Mouse (Mus musculus) spleen, postnatal 4 days (tissue): ENCODE measurements around the gene Hspb7.
A peak's percentile ranks its signal among the peaks of the same experiment; 100 is the strongest.

Experiments
- DNase-seq, 2 experiments: peaks; one replicate each; pipeline ENCODE4 v3.0.0; 2022; ENCODE audit warnings: low spot score in 2 of 2

Hspb7 gene

GRCm38 (mm10) chr4:141444451-141445327 is 24.1 kb downstream of the Hspb7 start, which contains the start of gene Zbtb17:
Gene Zbtb17 (plus strand): TSS chr4:141444654.
- peak; percentile 89 to 95 for DNase-seq

- DNase-seq, result peak in 1 of 2 experiments; percentile 57
Measured at GRCm38 (mm10) chr4:141445328-141445720, 24.7 kb downstream of the Hspb7 start.

GRCm38 (mm10) chr4:141446211-141446610 is 25.6 kb downstream of the Hspb7 start:
- DNase-seq, result peak in 1 of 2 experiments; percentile 54

- no peak for DNase-seq
Measured at GRCm38 (mm10) chr4:141451251-141451650, 30.7 kb downstream of the Hspb7 start.

GRCm38 (mm10) chr4:141451916-141452450 is 31.4 kb downstream of the Hspb7 start:
- DNase-seq, result peak in 1 of 2 experiments; percentile 54

- peak in 1 of 2 experiments; percentile 57 for DNase-seq
Measured at GRCm38 (mm10) chr4:141454581-141455350, 34.2 kb downstream of the Hspb7 start.

- peak in 1 of 2 experiments; percentile 47 for DNase-seq
Measured at GRCm38 (mm10) chr4:141455526-141455925, 34.9 kb downstream of the Hspb7 start.

GRCm38 (mm10) chr4:141456193-141456938 is 35.8 kb downstream of the Hspb7 start:
- peak in 1 of 2 experiments; percentile 53 for DNase-seq

- DNase-seq, result peak in 1 of 2 experiments; percentile 57
Measured at GRCm38 (mm10) chr4:141458236-141458635, 37.7 kb downstream of the Hspb7 start.

GRCm38 (mm10) chr4:141458888-141459287 is 38.3 kb downstream of the Hspb7 start:
- DNase-seq, result peak in 1 of 2 experiments; percentile 54

- peak in 1 of 2 experiments; percentile 53 for DNase-seq
Measured at GRCm38 (mm10) chr4:141459766-141460165, 39.2 kb downstream of the Hspb7 start.

- DNase-seq, result peak in 1 of 2 experiments; percentile 58
Measured at GRCm38 (mm10) chr4:141460481-141460880, 39.9 kb downstream of the Hspb7 start.

GRCm38 (mm10) chr4:141461088-141461487 is 40.5 kb downstream of the Hspb7 start:
- DNase-seq, result peak in 1 of 2 experiments; percentile 43

GRCm38 (mm10) chr4:141461576-141461975 is 41.0 kb downstream of the Hspb7 start:
- DNase-seq, result no peak

- DNase-seq, result peak in 1 of 2 experiments; percentile 53
Measured at GRCm38 (mm10) chr4:141463472-141463871, 42.9 kb downstream of the Hspb7 start.

GRCm38 (mm10) chr4:141464722-141465121 is 44.1 kb downstream of the Hspb7 start:
- no peak for DNase-seq

- DNase-seq, result peak in 1 of 2 experiments; percentile 63
Measured at GRCm38 (mm10) chr4:141465512-141466288, 45.1 kb downstream of the Hspb7 start.

GRCm38 (mm10) chr4:141466289-141466795 is 45.8 kb downstream of the Hspb7 start:
- DNase-seq, result peak in 1 of 2 experiments; percentile 61

- no peak for DNase-seq
Measured at GRCm38 (mm10) chr4:141466844-141467580, 46.4 kb downstream of the Hspb7 start.

- DNase-seq, result no peak
Measured at GRCm38 (mm10) chr4:141467581-141467927, 47.0 kb downstream of the Hspb7 start.
